Mouse (Mus musculus): ENCODE results near the gene Os9. TPM values are rescaled to one million over a fixed set of nuclear protein-coding genes. Genes with fewer than 3 reads are reported as not detected.

The Os9 gene
- total and polyA plus RNA-seq, 2 experiments from 2014 or later, result 119 to 128 TPM

DNA sequence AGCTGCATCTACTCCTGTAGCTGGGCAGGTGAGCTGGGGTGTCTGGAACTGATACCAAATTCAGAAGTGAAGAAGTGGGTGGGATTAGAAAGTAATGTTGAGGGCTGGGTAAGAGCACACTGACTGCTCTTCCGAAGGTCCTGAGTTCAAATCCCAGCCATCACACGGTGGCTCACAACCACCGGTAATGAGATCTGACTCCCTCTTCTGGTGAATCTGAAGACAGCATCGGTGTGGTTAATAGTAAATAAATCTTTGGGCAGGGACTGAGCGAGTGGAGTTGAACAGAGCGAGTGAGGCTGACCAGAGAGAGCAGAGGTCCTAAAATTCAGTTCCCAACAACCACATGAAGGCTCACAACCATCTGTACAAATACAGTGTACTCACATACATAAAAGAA lies 35.3 kb downstream of the Os9 start:
- no peaks in the 10 kb centered on the region for H3K27me3 ChIP-seq (ENCODE audit: insufficient read depth, low read length)
- H3K9ac ChIP-seq (replicated peaks; ENCODE audit: low read length), result no peak overlapping the region
- 77% methylated on average over 6 of the region's 6 CpGs for WGBS
- no peak overlapping the region for H3K4me2 ChIP-seq (ENCODE audit: low read depth, low read length)
- H3K36me3 ChIP-seq (ENCODE audit: insufficient read depth, low read length), result peaks cover 23% of the 10 kb centered on the region; the same call in 1 of the 2 replicates
- ATAC-seq (no peak), DNase-seq (ENCODE audit: low spot score) (no peak)
- TF ChIP-seq CTCF (IDR thresholded peaks at IDR 0.05; ENCODE audit: low read depth), result peak; percentile 37
- H3K4me1 ChIP-seq (ENCODE audit: insufficient read depth, low read length), result peaks cover 9% of the 10 kb centered on the region
- no peak overlapping the region for H3K4me3 ChIP-seq (ENCODE audit: low read length)
- H3K9me3 ChIP-seq (ENCODE audit: low read length), result no peaks in the 10 kb centered on the region
- no peak overlapping the region for H3K27ac ChIP-seq

DNA sequence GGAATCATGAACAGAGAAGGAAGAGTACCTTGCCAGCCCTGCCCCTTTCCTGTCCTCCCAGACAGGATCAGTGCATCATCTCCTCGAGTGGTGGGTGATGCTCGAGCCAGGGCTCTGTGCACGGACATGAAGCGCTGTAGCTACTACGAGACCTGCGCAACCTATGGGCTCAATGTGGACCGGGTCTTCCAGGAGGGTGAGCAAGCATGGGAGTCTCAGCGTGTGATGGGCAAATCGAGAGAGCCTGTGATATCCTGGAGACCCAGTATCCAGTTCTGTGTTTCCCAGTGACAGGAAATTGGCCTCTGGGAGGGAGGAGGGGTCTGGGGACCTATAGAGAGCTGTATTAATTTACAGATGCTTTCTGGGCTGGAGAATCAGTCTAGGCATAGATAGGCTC lies 35.9 kb downstream of the Os9 start:
- Histone ChIP-seq H3K4me1 (ENCODE audit: insufficient read depth, low read length) (peaks cover 14% of the 10 kb centered on the region), H3K4me3 (ENCODE audit: low read length) (no peak overlapping the region), H3K4me2 (ENCODE audit: low read depth, low read length) (no peak overlapping the region), H3K27ac (no peak overlapping the region), H3K27me3 (ENCODE audit: insufficient read depth, low read length) (no peaks in the 10 kb centered on the region), H3K9ac (replicated peaks; ENCODE audit: low read length) (no peak overlapping the region), H3K9me3 (ENCODE audit: low read length) (no peaks in the 10 kb centered on the region), H3K36me3 (ENCODE audit: insufficient read depth, low read length) (peaks cover 23% of the 10 kb centered on the region; the same call in 1 of the 2 replicates)
- ATAC-seq (no peak), DNase-seq (ENCODE audit: low spot score) (no peak)
- no peak for TF ChIP-seq CTCF (IDR thresholded peaks at IDR 0.05; ENCODE audit: low read depth)
- 80% methylated on average over 9 of the region's 9 CpGs for WGBS

DNA sequence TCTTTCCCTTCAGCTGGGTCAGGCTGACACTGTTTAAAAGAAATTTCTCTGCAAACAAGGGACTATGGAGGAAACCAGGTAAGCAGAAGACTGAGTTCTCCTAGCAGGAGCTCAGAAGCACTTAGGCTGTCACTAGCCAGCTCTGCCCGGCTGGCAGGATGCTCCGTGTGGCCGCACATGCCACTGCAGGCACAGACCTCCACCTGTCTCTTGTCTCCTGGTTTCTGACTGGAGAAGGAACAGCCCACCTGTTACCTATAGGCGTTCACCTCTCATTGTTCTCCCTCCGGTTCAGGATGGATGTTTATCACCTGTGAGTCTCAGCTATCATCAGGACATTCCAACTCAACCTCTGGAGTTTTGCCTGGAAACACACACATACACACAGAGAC lies 37.0 kb downstream of the Os9 start:
- peaks cover 23% of the 10 kb centered on the region; the same call in 1 of the 2 replicates for H3K36me3 ChIP-seq (ENCODE audit: insufficient read depth, low read length)
- 49% methylated on average over 5 of the region's 5 CpGs for WGBS
- no peak overlapping the region for H3K4me3 ChIP-seq (ENCODE audit: low read length)
- H3K4me2 ChIP-seq (ENCODE audit: low read depth, low read length), result no peak overlapping the region
- peak; percentile 50 for DNase-seq (ENCODE audit: low spot score)
- no peak overlapping the region for H3K27ac ChIP-seq
- no peaks in the 10 kb centered on the region for H3K9me3 ChIP-seq (ENCODE audit: low read length)
- ATAC-seq, result no peak
- peaks cover 14% of the 10 kb centered on the region for H3K4me1 ChIP-seq (ENCODE audit: insufficient read depth, low read length)
- H3K9ac ChIP-seq (replicated peaks; ENCODE audit: low read length), result no peak overlapping the region
- TF ChIP-seq CTCF (IDR thresholded peaks at IDR 0.05; ENCODE audit: low read depth), result peak; percentile 49
- H3K27me3 ChIP-seq (ENCODE audit: insufficient read depth, low read length), result no peaks in the 10 kb centered on the region

DNA sequence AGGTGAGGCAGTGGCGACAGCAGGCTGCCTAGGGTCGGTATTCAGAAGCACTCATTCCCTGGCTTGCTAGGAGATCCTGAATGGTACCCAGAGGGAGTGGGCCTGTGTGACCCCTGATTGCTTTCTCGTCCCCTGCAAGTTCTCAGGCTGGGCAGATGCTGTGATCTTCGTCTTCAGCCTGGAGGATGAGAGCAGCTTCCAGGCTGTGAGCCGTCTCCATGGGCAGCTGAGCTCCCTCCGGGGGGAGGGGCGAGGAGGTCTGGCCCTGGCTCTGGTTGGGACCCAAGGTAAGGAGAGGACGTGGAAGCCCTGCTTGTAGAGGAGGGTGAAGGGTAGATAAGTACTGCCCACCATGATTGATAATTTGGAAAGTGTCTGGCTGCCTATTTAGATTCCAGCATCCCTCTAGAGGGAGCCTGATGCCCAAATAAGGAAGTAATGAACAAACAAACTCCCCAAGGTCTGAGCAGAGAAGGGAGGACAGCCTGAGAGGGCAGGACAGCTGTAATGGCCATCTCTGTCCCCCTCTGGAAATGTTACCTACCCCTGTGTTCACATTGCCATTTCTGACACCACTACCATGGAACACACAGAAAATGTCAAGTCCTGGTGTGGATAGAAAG lies 37.5 kb downstream of the Os9 start:
- DNase-seq (ENCODE audit: low spot score), result no peak
- Histone ChIP-seq H3K4me3 (ENCODE audit: low read length) (no peak overlapping the region), H3K9me3 (ENCODE audit: low read length) (no peaks in the 10 kb centered on the region), H3K27ac (no peak overlapping the region), H3K4me2 (ENCODE audit: low read depth, low read length) (no peak overlapping the region), H3K36me3 (ENCODE audit: insufficient read depth, low read length) (peaks cover 23% of the 10 kb centered on the region; the same call in 1 of the 2 replicates), H3K4me1 (ENCODE audit: insufficient read depth, low read length) (peaks cover 16% of the 10 kb centered on the region), H3K9ac (replicated peaks; ENCODE audit: low read length) (no peak overlapping the region), H3K27me3 (ENCODE audit: insufficient read depth, low read length) (no peaks in the 10 kb centered on the region)
- TF ChIP-seq CTCF (IDR thresholded peaks at IDR 0.05; ENCODE audit: low read depth), result no peak
- ATAC-seq, result no peak
- 35% methylated on average over 8 of the region's 8 CpGs for WGBS

DNA sequence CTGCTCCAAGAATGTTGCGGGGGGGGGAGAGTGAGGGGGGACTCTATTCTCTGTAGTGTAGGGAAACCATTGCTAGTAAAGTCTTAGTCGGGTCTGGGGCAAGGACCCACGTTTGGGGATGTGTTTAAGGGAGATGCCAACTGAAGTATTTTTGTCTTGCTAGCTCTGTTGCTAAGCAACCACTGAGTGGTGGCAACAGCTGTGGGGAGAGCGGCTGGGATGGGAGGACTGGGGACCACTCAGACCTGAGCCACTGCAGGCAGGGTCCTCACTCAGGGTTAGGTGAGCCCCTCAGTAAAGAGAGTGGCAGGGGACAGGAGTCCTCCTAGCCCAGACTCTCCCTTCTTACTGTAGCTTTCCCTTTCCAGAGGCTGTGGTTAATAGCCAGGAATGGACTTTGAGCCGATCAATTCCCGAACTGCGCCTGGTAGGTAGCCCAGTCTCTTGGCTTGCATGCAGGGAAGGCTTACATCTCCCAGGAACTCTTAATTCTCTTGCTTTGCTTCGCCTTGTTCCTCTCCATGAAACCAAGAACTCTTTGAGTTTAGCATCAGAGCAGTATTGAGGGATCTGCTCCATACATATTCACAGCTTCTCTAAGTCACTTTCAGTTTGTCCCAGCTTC lies 38.8 kb downstream of the Os9 start:
- Histone ChIP-seq H3K27ac (no peak overlapping the region), H3K4me1 (ENCODE audit: insufficient read depth, low read length) (peaks cover 20% of the 10 kb centered on the region)

DNA sequence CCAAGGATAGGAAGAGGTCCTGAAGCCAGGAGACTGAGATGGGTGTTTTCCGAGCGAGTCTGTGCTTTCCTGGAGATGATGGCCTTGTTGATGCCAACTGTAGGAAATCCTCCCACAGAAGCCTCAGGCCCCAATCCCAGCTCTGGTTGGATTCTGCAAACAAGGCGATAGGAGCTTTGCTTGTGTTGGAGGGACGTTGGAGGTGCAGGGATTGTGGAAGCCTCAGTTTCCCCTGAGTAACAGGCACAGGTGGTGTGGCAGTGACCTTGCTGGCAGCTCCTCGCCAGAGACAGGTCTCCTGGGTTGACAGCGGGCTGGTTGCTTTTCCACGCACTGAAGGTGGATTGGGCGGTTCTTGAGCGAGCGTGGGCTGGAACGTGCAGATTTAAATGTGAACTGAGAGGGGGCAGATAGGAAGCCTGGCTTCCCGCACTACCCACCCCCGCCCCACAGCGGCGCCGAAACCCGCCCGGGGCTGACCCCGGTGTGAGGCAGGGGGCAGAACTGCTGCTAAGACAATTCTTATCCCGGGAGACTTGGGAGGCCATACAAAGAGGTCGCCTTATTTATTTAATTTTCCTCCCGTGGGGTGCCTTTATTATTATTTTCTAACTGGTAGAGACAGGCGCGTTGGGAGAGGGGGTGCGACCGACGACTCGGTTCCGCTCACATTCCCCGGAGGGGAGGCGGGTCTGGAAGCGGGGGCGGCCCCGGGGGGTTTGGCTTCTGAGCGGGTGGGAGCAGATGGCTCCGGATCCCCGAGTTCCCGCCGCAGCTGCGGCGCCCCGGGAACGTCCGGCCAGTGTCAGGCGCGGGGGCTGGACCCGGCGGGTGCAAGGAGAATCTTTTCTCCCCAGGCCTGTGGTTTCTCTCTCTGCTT lies 39.8 kb downstream of the Os9 start:
- H3K9me3 ChIP-seq (ENCODE audit: low read length), result no peaks in the 10 kb centered on the region
- 0 out of 2 replicates have a peak, but pooled peaks cover 13% of the 10 kb centered on the region for H3K36me3 ChIP-seq (ENCODE audit: insufficient read depth, low read length)
- peak overlapping the region; percentile 87 for H3K4me2 ChIP-seq (ENCODE audit: low read depth, low read length)
- H3K4me1 ChIP-seq (ENCODE audit: insufficient read depth, low read length), result peaks cover 20% of the 10 kb centered on the region
- ATAC-seq (no peak), DNase-seq (ENCODE audit: low spot score) (peak; percentile 34)
- peak overlapping the region; percentile 87 for H3K9ac ChIP-seq (replicated peaks; ENCODE audit: low read length)
- TF ChIP-seq CTCF (IDR thresholded peaks at IDR 0.05; ENCODE audit: low read depth), result peak; percentile 29
- peak overlapping the region; percentile 72 for H3K4me3 ChIP-seq (ENCODE audit: low read length)
- 2% methylated on average over 48 of the region's 48 CpGs for WGBS
- no peaks in the 10 kb centered on the region for H3K27me3 ChIP-seq (ENCODE audit: insufficient read depth, low read length)
- peak overlapping the region; percentile 22; the same call in 1 of the 2 replicates for H3K27ac ChIP-seq

More for the DNA sequence above, 38.8 kb downstream of the Os9 start:
- peak; percentile 69 for DNase-seq (ENCODE audit: low spot score)
- 0 out of 2 replicates have a peak, but pooled peaks have one; percentile 10 for ATAC-seq
- WGBS, result 21% methylated on average over 8 of the region's 8 CpGs
- Histone ChIP-seq H3K4me2 (ENCODE audit: low read depth, low read length) (peak overlapping the region; percentile 87), H3K36me3 (ENCODE audit: insufficient read depth, low read length) (0 out of 2 replicates have a peak, but pooled peaks cover 13% of the 10 kb centered on the region), H3K27me3 (ENCODE audit: insufficient read depth, low read length) (no peaks in the 10 kb centered on the region), H3K9ac (replicated peaks; ENCODE audit: low read length) (peak overlapping the region; percentile 87), H3K4me3 (ENCODE audit: low read length) (peak overlapping the region; percentile 72), H3K9me3 (ENCODE audit: low read length) (no peaks in the 10 kb centered on the region)
- TF ChIP-seq CTCF (IDR thresholded peaks at IDR 0.05; ENCODE audit: low read depth), result no peak
